Mouse (Mus musculus): ENCODE results near the gene Klb. TPM values are rescaled to one million over a fixed set of nuclear protein-coding genes. Genes with fewer than 3 reads are reported as not detected.
A peak's percentile ranks its signal among the peaks of the same experiment; 100 is the strongest.
"Not testable (repeated sequence)": the region's sequence is repeated elsewhere in the genome, so short reads cannot be mapped to it uniquely, and the experiment has no call there.

Klb gene
- 0.13 TPM in 2 replicates for polyA plus RNA-seq (2015; fragmentation: Nextera tagmentation; extraction: Ambion mirVana)

GRCm38 (mm10) chr5:65348168-65348567 is at the start of gene Klb:
TSS of gene Klb (plus strand) at chr5:65348314.
- H3K4me3 ChIP-seq, result 0 out of 2 replicates have a peak within 1 kb of the TSS, but pooled peaks have one; percentile 5

GRCm38 (mm10) chr5:65299623-65300022 is 48.5 kb upstream of the Klb start:
- not testable (repeated sequence) for H3K27me3 ChIP-seq (replicated peaks); H3K36me3 ChIP-seq (replicated peaks); H3K4me2 ChIP-seq; H3K9me3 ChIP-seq; H3K4me1 ChIP-seq; H3K27ac ChIP-seq; ATAC-seq (replicated peaks); H3K9ac ChIP-seq; H3K4me3 ChIP-seq
- WGBS, result 88% methylated on average over 1 of the region's 1 CpGs

More at GRCm38 (mm10) chr5:65348168-65348567, at the start of gene Klb:
- no peak for ATAC-seq (replicated peaks)
- no peaks in the 10 kb centered on the region for H3K27me3 ChIP-seq (replicated peaks)
- no peak within 1 kb of the TSS for H3K27ac ChIP-seq
- H3K4me2 ChIP-seq, result peak within 1 kb of the TSS; percentile 34
- no peak within 1 kb of the TSS; the same call in 1 of the 2 replicates for H3K9ac ChIP-seq
- H3K4me1 ChIP-seq, result peaks cover 3% of the 10 kb centered on the region
- WGBS, result 48% methylated on average over 15 of the region's 15 CpGs
- no peaks in the 10 kb centered on the region for H3K36me3 ChIP-seq (replicated peaks)
- no peaks in the 10 kb centered on the region for H3K9me3 ChIP-seq

GRCm38 (mm10) chr5:65300121-65300520 is 48.0 kb upstream of the Klb start:
- WGBS, result 95% methylated on average over 9 of the region's 9 CpGs
- Histone ChIP-seq H3K9ac (no peak overlapping the region), H3K36me3 (replicated peaks) (no peaks in the 10 kb centered on the region), H3K9me3 (no peaks in the 10 kb centered on the region), H3K4me3 (no peak overlapping the region), H3K4me1 (no peaks in the 10 kb centered on the region), H3K27me3 (replicated peaks) (no peaks in the 10 kb centered on the region), H3K4me2 (no peak overlapping the region), H3K27ac (no peak overlapping the region)
- ATAC-seq (replicated peaks), result no peak

- H3K4me2 ChIP-seq, result no peak overlapping the region
- no peaks in the 10 kb centered on the region for H3K36me3 ChIP-seq (replicated peaks)
- WGBS, result 74% methylated on average over 9 of the region's 9 CpGs
- H3K9ac ChIP-seq, result no peak overlapping the region
- H3K4me1 ChIP-seq, result no peaks in the 10 kb centered on the region
- H3K4me3 ChIP-seq, result no peak overlapping the region
- ATAC-seq (replicated peaks), result no peak
- no peaks in the 10 kb centered on the region for H3K27me3 ChIP-seq (replicated peaks)
- no peak overlapping the region for H3K27ac ChIP-seq
- no peaks in the 10 kb centered on the region for H3K9me3 ChIP-seq
These were observed 42.6 kb upstream of the Klb start for GRCm38 (mm10) chr5:65305516-65305915.

- no peaks in the 10 kb centered on the region for H3K4me1 ChIP-seq
These were observed 39.9 kb upstream of the Klb start for GRCm38 (mm10) chr5:65308208-65308607.

GRCm38 (mm10) chr5:65308866-65309265 is 39.2 kb upstream of the Klb start:
- no peaks in the 10 kb centered on the region for H3K36me3 ChIP-seq (replicated peaks)
- H3K9me3 ChIP-seq, result no peaks in the 10 kb centered on the region
- ATAC-seq (replicated peaks), result no peak
- H3K27me3 ChIP-seq (replicated peaks), result no peaks in the 10 kb centered on the region
- no peaks in the 10 kb centered on the region for H3K4me1 ChIP-seq
- no peak overlapping the region for H3K9ac ChIP-seq
- no peak overlapping the region for H3K4me2 ChIP-seq
- 92% methylated on average over 3 of the region's 3 CpGs for WGBS
- H3K4me3 ChIP-seq, result no peak overlapping the region
- H3K27ac ChIP-seq, result no peak overlapping the region

More at GRCm38 (mm10) chr5:65308208-65308607, 39.9 kb upstream of the Klb start:
- H3K9ac ChIP-seq, result no peak overlapping the region
- no peaks in the 10 kb centered on the region for H3K9me3 ChIP-seq
- no peak overlapping the region for H3K4me2 ChIP-seq
- no peak overlapping the region for H3K27ac ChIP-seq
- ATAC-seq (replicated peaks), result no peak
- WGBS, result 95% methylated on average over 7 of the region's 7 CpGs
- H3K4me3 ChIP-seq, result no peak overlapping the region
- no peaks in the 10 kb centered on the region for H3K27me3 ChIP-seq (replicated peaks)
- H3K36me3 ChIP-seq (replicated peaks), result no peaks in the 10 kb centered on the region

- no peaks in the 10 kb centered on the region for H3K9me3 ChIP-seq
- H3K36me3 ChIP-seq (replicated peaks), result 0 out of 2 replicates have a peak, but pooled peaks cover 3% of the 10 kb centered on the region
- H3K9ac ChIP-seq, result no peak overlapping the region
- 88% methylated on average over 9 of the region's 9 CpGs for WGBS
- H3K4me2 ChIP-seq, result no peak overlapping the region
- H3K4me1 ChIP-seq, result no peaks in the 10 kb centered on the region
- no peak overlapping the region for H3K4me3 ChIP-seq
- no peak for ATAC-seq (replicated peaks)
- H3K27me3 ChIP-seq (replicated peaks), result no peaks in the 10 kb centered on the region
- H3K27ac ChIP-seq, result no peak overlapping the region
These were observed 28.9 kb upstream of the Klb start for GRCm38 (mm10) chr5:65319176-65319575.

GRCm38 (mm10) chr5:65322165-65322564 is 25.9 kb upstream of the Klb start:
- Histone ChIP-seq H3K9ac (no peak overlapping the region), H3K36me3 (replicated peaks) (0 out of 2 replicates have a peak, but pooled peaks cover 3% of the 10 kb centered on the region), H3K4me2 (no peak overlapping the region), H3K9me3 (no peaks in the 10 kb centered on the region), H3K27ac (no peak overlapping the region), H3K4me3 (no peak overlapping the region), H3K4me1 (no peaks in the 10 kb centered on the region), H3K27me3 (replicated peaks) (no peaks in the 10 kb centered on the region)
- WGBS, result 92% methylated on average over 10 of the region's 10 CpGs
- no peak for ATAC-seq (replicated peaks)

- no peaks in the 10 kb centered on the region for H3K4me1 ChIP-seq
- H3K36me3 ChIP-seq (replicated peaks), result no peaks in the 10 kb centered on the region
- H3K9me3 ChIP-seq, result no peaks in the 10 kb centered on the region
- ATAC-seq (replicated peaks), result no peak
- no peak overlapping the region for H3K9ac ChIP-seq
- no peak overlapping the region for H3K4me2 ChIP-seq
- 93% methylated on average over 3 of the region's 3 CpGs for WGBS
- no peaks in the 10 kb centered on the region for H3K27me3 ChIP-seq (replicated peaks)
- no peak overlapping the region for H3K4me3 ChIP-seq
- no peak overlapping the region for H3K27ac ChIP-seq
These were observed 23.8 kb upstream of the Klb start for GRCm38 (mm10) chr5:65324271-65324670.

GRCm38 (mm10) chr5:65324758-65325355 is 23.3 kb upstream of the Klb start:
- no peak for ATAC-seq (replicated peaks)
- Histone ChIP-seq H3K4me1 (no peaks in the 10 kb centered on the region), H3K4me2 (no peak overlapping the region), H3K36me3 (replicated peaks) (no peaks in the 10 kb centered on the region), H3K4me3 (no peak overlapping the region), H3K27me3 (replicated peaks) (no peaks in the 10 kb centered on the region), H3K27ac (no peak overlapping the region), H3K9me3 (no peaks in the 10 kb centered on the region), H3K9ac (no peak overlapping the region)
- WGBS, result 91% methylated on average over 3 of the region's 3 CpGs

- Histone ChIP-seq H3K36me3 (replicated peaks) (no peaks in the 10 kb centered on the region), H3K27me3 (replicated peaks) (no peaks in the 10 kb centered on the region), H3K9me3 (no peaks in the 10 kb centered on the region), H3K4me2 (no peak overlapping the region), H3K9ac (no peak overlapping the region), H3K4me1 (no peaks in the 10 kb centered on the region), H3K4me3 (no peak overlapping the region), H3K27ac (no peak overlapping the region)
- 84% methylated on average over 5 of the region's 5 CpGs for WGBS
- no peak for ATAC-seq (replicated peaks)
These were observed 21.9 kb upstream of the Klb start for GRCm38 (mm10) chr5:65326212-65326611.

GRCm38 (mm10) chr5:65329971-65330370 is 18.1 kb upstream of the Klb start:
- Histone ChIP-seq H3K36me3 (replicated peaks) (no peaks in the 10 kb centered on the region), H3K27me3 (replicated peaks) (no peaks in the 10 kb centered on the region), H3K4me3 (no peak overlapping the region), H3K4me2 (no peak overlapping the region), H3K27ac (no peak overlapping the region), H3K9ac (no peak overlapping the region), H3K4me1 (peaks cover 7% of the 10 kb centered on the region), H3K9me3 (no peaks in the 10 kb centered on the region)
- ATAC-seq (replicated peaks), result no peak
- WGBS, result 81% methylated on average over 3 of the region's 3 CpGs

- Histone ChIP-seq H3K4me2 (peak overlapping the region; percentile 85), H3K27ac (no peak overlapping the region), H3K27me3 (replicated peaks) (no peaks in the 10 kb centered on the region), H3K9me3 (no peaks in the 10 kb centered on the region), H3K9ac (peak overlapping the region; percentile 76), H3K36me3 (replicated peaks) (no peaks in the 10 kb centered on the region), H3K4me3 (peak overlapping the region; percentile 96), H3K4me1 (peaks cover 14% of the 10 kb centered on the region)
- 11% methylated on average over 8 of the region's 8 CpGs for WGBS
- ATAC-seq (replicated peaks), result no peak
These were observed 13.3 kb upstream of the Klb start for GRCm38 (mm10) chr5:65334788-65335187.
